Mouse (Mus musculus) monocyte, adult 2 months (primary cell): ENCODE results near the gene Prl3b1.

ENCODE experiments used
- DNase-seq, 2 experiments: peaks; one replicate each; pipeline ENCODE4 v3.0.0; 2022; ENCODE audit warnings: low spot score in 2 of 2, low read depth in 1 of 2

Prl3b1 gene

DNA sequence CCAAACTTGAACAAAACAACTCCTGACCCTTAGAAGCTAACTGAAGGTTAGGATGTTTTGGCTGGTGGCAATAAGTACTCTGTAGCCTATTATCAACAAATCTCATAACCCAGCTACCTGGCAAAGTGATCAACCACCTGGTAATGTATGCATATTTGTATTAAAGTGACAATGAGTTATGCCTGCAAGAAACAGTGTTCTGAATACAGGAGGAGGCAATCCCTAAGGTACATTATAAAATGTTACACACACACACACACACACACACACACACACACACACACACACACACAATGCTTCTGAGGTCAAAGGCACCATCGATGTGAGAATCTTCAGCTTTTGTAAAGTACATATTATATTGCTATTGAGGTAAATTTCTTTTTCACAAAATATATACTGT lies at the start of gene Prl3b1:
Prl3b1 (plus strand) TSS at position 301 of the 400 bp plus-strand sequence.
- DNase-seq: no peak

- no peak for DNase-seq
Measured at GRCm38 (mm10) chr13:27196359-27196758, 45.3 kb upstream of the Prl3b1 start, which contains the start of gene Prl3c1. Prl3c1 (plus strand) TSS chr13:27196659.

GRCm38 (mm10) chr13:27259136-27259535 lies 17.5 kb downstream of the Prl3b1 start, which contains the start of gene Prl3a1:
Prl3a1 (plus strand) TSS chr13:27259436.
- DNase-seq: no peak
